Mouse (Mus musculus) right cerebral cortex, postnatal 10 days (tissue): ENCODE data around the gene Gria3.
A peak's percentile ranks its signal among the peaks of the same experiment; 100 is the strongest.

Source experiments
- DNase-seq, 2 experiments: peaks; one replicate each; pipeline ENCODE4 v3.0.0; 2021; ENCODE audit warnings: low spot score in 2 of 2

The Gria3 gene

DNA sequence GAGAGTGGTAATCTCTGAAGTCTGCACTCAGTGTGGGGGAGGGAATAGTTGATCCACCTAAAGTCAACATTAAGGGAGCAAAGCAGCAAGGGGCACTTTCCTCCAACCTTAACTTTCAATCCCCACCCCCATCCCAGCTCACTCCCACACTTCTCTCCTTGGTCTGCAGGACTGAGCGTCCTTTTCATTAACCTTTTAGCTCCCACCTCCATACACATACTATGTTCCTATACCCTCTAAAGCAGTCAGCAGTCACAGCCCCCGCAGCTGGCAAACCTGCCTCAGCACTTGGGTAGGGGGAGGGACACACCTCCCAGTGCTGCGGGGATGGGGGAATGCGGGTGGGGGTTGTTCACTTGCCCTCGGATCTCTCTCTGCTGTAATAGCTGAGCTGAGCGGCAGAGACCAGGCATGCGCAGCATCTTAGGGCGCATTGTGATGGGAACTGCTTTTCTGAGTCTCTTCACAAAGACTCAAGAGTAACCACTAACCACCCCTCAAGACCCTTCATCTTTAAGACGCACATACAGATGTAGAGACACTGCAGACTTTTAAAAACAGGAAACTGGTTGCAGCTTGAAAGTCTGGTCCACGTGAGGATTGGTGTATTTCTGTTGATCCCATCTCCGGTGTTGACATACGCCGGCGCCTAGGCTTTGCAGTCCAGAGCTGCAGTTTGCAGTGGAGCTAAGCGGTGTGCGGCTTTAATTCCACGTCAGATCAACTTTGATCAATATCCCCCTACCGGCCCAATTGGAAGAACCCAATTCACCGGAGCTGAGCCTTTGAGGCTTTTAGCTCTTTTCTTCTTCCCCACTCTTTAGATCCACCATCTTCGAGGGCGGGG is at the start of gene Gria3:
Gene Gria3 (plus strand): TSS at position 797 of the 847 bp plus-strand sequence.
- peak; percentile 38 to 45 for DNase-seq

DNA sequence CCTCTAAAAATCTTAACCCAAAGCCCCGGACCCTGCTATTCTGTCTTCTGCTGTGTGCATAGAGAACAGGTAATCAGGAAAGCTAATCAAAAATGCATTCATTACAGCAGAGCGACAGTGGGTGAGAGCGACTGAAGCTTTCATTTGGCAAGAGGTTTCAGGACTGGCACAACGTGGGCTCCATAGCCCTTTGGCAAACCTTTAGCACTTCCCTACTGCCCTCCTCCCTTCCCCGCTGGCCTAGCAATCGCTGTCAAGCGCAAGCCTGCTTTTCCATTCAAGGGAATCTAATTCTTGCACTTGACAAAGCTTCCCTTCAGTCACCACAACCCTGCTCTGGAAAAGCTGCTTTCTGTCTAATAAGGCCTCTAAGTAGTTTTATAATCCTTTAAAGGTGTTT is 13.6 kb upstream of the Gria3 start:
- no peak for DNase-seq

DNA sequence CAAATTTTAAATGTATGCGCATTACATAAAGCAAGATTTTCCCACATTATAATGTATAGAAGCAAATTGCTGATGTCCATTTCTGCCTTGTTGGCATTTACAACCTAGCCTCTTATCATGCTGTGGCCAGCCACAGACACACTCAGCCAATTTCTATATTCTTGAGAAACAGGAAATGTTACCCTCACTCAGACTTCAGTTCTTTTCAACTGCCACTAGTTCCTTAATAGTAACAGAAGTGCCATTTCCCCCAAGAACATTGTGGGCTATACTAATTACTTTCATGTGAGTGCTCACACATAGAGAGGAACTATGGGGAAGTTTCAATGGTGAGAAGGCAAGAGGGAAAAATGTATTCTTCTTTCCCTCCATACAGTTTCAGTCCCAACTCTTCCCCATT is 11.6 kb upstream of the Gria3 start:
- no peak for DNase-seq

DNA sequence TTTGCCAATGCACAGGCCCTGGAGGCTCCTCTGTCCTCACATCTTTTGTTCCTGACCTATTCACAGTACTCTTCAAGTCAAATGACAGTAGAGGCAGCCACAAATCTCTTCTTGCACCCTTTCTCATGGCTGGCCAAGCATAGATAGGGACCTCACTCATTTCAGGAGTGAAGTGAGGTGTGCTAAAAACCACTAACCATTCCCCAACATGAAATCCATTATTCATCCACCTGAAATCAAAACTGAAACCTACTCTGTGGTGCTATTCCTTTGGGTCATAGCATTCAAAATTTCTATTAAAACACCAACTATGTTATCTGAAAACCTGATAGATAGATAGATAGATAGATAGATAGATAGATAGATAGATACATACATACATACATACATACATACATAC is 2.2 kb upstream of the Gria3 start:
- DNase-seq = no peak

DNA sequence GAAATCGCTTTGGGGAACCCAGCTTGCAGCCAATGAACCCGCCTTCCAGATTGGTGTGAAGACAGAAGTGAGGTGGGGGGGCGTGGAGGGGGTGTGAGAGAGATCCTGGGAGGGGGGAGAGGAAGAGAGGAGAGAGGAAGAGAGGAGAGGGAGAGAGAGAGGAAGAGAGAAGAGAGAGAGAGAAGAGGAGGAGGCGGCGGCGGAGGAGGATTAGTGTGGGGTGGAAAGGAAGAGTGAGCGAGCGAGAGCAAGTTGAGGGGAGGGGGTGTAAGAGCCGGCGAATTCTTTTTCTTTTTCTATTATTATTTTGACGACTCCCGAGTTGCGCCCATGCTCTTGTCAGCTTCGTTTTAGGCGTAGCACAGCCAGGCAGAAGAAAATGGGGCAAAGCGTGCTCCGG is 532 bp downstream of the Gria3 start:
- peak; percentile 47 to 48 for DNase-seq

DNA sequence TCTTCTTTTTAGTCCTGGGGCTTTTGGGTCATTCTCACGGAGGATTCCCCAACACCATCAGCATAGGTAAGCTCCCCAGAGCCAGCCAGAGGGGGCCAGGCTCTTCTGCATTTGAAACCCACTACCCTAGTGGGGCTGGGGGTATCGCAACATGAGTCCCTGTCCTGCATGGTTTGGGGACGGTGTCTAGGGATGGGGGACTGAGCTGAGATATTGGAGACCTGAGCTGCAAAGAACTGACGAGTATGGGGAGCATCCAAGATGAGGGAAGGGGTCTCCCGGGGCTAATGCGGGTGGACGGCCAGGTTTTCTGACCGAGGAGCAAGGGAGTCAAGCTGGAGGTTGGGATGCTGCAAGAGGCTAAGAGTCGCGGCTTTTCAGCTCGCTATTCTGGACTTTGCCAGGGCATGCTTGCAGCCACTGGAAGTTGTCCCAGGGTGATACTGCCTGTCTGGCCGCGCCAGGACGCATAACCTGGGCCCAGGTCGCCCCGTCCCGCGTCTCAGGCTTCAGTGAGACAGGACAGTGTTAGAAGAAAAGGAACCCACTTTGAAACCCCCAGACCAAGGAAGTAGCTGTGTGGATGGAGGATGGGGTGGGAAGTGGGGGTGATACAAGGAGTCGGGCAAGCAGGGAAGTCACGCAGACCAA is 1.1 kb downstream of the Gria3 start:
- peak in 1 of 2 experiments; percentile 30 for DNase-seq

DNA sequence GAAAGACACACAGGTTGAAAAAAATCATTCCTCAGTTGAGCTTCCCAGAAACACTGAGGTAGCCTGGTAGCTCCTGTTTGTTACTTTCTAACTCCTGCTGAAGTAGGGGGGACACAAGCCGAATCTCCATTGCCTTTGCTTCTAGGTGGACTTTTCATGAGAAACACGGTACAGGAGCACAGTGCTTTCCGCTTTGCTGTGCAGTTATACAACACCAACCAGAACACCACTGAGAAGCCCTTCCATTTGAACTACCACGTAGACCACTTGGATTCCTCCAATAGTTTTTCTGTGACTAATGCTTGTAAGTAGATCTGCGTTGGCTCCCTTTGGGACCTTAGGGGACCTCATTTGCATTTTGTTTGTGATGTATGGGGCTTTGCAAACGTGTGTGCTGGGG is 2.0 kb downstream of the Gria3 start:
- DNase-seq = no peak

DNA sequence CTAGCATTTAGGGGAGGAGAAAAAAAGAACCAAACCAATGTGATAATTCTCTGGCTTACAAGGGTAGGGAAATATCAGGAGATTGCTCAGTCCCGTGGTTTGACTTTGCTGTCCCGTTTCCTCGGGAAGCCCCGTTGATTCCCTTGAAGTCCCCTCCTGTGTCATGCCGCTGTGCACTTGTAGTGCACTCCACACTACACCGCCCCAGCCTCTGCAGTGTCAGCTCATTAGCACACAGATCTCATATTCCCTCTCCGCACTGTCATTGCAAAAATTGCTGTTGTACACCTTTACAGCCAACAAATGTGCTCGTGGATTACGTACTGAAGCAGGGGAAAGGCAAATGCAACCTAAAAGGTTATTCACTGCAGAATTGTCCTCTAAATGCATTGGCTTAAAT is 5.6 kb downstream of the Gria3 start:
- DNase-seq = no peak

DNA sequence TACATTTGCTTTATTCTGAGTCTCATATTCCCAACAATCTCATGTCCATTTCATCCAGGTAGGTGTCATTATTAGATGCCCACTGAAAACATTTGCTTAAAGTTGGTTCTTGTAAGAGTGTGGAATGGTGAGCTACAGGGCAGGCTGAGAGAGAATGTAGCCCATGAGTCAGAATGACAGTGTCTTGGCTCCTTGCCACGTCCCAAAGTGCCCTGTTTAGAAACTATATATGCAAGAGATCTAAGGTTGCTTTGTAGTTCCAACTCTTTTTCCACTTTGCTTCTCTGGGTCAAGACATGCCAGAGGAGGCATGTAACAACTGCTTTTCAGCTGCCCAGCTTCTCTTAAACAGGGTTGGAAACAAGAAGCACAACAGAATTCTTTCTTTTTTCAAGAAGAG is 9.1 kb downstream of the Gria3 start:
- DNase-seq = no peak

DNA sequence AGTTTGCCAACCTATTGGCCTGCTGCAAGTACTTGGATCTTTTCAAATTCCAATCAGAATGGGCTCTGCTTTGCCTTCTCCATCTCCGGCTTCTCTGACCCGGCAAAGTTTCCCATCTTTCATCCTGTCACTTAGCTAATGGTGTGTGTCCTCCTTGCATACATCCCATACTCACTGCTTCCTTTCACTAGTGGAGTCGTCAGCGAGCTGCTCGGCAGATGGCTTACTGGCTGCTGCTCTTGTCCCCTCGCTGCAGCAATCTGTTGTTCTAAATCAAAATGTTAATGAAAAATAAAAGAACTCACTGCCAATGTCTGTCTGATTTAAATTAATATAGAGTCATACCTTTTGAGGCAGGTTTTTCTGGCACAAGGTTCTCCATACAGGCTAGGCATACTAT is 25.0 kb downstream of the Gria3 start:
- DNase-seq = peak in 1 of 2 experiments; percentile 29

DNA sequence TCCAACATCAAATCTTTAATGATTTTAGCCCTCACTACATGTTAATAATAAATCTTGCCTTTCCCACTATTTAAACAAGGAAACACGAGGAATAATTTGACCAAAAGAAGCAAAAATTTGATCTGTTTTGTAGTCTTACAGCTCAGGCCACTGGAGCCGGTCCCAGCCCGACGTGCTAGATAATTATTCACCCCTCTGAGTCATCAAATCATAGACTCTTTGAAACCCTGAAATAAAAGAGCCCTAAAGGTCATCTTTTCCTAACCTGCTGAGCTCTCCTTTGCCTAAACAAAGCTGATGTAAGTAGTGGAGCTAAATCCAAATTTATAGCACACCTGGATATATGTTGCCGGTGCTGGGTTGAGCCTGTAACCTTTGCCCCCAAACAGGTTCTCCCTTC is 27.4 kb downstream of the Gria3 start:
- no peak for DNase-seq

DNA sequence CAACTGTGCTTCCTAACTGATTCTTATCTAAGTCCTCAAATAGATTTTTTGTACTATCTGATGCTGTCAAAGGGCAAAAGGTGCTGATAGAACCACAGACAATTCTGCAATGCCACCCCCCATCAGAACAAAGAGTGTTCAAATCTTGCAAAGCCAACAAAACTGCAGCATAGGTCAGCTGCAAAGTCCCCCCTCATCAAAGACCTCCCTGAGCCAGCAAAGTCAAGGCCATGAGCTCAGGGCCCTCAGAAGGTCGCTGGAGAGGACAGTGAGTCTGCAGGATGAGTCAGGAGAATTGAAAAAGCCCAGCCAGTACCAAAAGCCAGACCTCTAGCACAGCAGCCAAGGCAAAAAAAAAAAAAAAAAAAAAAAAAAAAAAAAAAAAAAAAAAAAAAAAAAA is 34.9 kb downstream of the Gria3 start:
- no peak for DNase-seq

DNA sequence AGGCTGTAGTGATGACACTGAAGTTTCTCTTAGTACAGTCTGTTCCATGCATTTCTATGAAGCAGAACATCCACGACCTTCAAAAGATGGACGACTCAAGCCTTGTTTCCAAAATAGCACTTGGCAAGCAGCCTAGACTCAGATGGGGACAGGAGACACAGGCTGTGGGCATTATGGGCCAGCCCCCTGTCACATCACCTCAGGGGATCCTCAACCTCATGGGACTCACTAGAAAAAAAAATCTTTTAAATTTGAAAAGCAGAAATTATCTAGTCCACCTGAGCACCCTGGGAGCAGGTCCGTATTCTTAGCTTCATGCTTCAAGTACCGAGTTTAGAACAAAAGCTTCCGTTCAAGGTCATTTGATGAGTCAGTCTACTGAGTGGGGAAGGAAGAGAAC is 38.2 kb downstream of the Gria3 start:
- no peak for DNase-seq

DNA sequence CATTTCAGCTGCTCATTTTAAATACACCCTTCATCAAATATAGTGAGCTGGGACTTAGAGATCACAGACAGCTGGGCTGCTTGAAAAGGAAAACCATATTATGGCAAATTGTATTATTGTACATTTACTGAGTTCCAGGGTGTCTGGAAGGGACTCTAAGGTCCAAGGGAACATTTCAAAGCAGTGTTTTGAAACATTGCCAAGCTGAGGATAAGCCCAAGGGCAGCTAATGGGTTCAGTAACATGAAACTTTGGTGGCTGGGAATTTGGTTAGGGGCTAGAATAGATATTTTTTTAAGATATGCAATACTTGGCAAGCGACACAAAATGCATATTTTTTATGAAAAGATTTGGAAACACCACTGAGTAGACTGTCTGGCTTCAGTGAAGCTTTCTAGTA is 48.2 kb downstream of the Gria3 start:
- DNase-seq = no peak

DNA sequence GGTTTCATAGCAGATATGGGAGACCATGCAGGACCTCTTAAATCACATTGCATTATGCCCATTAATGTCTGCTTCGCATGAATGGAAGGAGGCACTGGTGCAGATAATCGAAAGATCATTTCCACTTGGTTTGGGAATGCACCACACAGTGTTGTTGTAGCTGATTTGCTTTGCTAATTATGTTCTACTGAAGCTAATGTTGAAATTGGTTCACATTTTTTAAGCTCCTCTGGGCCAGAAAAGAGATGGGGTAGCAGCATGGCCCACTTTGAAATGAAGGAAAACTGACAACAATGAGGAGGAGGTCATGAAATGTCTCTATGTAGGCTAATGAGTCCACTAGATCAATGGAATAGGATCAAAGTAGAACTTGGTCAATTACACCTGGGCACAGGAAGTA is 76.8 kb downstream of the Gria3 start:
- DNase-seq = no peak

DNA sequence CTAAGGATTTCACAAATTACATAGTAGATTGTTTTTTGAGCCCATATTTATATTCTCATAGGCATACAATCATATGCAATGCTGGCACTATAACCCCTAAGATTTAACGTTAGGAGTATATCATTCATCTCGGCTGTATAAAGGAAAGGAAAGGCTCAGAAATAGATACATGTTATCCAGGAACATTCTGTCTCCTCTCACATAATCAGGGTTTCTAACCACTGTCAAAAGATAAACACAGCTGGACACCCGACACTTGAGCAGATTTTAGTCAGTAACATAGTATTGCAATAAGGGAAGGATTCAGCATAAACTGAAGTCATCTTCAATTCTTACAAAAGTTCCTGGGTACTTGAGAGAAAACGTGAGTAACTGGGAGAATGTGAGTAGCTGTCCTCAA is 95.9 kb downstream of the Gria3 start:
- DNase-seq = no peak

DNA sequence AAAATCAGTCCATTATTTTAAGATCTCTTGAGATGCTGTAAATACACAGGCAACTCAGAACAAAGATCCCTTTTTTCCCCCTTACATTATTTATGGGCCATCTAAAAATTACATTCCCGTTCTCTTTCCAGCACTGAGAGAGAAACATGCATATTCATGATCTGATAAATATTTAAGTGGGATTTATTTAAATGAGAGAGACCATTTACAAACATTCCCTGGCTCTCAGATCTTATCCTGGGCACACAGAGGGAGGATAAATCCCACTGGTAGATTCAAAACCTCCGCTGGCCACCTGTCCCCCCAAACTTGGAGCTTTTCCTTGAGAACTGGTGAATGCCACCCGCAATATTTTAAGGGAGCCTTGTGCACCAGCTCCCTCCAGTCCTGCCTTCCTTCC is 104.7 kb downstream of the Gria3 start:
- DNase-seq = peak in 1 of 2 experiments; percentile 27

DNA sequence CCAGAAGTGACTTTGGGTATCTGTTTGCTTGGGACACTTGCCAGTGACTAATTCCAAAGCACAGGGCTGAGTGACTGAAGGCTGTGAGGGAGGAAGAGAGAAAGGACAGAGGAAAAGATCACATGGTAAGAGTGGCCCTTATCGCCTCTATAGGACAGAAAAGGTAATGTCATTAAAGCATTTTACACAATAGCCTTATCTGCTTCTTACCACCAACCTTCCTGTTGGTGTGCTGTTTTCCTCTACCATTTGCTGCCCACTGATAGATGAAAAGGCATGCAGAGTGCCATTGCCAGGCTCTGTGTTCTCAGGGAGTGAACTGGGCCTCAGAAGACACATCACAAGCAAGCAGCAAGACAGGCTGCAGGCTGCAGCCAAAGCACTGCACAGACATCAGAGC is 107.3 kb downstream of the Gria3 start:
- no peak for DNase-seq

DNA sequence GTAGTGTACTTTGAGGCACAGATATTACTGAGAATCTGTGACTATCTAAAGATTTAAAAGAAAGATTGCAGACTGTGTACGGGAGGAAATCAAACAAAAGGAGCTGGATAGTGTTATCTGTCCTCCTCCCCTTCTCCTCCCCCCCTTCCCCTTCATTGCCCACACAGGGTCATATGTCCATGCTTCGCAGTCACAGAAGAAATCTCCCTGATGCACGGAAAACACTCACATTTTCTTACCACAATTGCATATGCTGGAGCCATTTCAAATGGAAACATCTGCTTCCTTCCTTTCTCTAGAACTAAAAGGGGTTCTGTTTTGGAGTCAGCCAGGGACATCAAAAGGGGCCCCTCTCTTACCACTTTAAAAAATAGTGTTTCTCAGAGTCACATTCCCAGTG is 114.3 kb downstream of the Gria3 start:
- DNase-seq = no peak

DNA sequence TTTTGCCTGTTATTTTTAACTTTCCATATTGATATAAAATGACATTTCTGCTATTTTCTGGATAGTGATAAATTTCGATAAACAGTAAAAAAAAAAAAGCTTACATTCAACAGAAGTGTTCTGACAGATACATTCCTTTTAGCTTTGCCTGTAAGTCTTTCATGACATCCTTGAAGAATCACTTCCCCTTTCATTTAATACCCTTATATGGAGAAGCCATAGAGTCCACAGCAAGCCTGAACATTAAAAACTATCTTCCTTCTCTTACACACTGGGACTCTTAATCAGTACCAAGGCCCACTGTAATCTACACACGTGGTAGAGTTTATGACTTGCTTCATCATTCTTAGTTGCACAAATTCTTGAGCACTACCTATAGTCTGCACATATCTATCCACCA is 131.9 kb downstream of the Gria3 start:
- no peak for DNase-seq

DNA sequence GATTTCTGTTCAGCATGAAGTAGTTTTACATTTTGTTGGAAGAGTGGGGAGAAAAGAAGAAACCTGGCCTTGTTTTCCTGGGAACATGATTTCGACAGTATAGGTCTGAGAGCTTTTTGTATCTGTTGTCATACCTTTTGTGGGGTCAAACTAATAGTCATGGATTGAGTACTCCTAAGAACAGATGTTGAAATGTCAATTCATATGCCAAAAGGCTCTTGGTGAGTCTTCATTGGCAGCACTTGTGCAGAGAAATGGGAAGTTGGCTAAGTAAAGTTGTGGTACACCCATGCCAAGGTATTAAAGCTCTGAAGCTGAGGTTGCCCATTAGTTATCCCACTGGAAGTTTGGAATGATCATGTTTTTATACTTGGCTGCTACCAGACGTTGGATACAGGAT is 135.2 kb downstream of the Gria3 start:
- DNase-seq = no peak

DNA sequence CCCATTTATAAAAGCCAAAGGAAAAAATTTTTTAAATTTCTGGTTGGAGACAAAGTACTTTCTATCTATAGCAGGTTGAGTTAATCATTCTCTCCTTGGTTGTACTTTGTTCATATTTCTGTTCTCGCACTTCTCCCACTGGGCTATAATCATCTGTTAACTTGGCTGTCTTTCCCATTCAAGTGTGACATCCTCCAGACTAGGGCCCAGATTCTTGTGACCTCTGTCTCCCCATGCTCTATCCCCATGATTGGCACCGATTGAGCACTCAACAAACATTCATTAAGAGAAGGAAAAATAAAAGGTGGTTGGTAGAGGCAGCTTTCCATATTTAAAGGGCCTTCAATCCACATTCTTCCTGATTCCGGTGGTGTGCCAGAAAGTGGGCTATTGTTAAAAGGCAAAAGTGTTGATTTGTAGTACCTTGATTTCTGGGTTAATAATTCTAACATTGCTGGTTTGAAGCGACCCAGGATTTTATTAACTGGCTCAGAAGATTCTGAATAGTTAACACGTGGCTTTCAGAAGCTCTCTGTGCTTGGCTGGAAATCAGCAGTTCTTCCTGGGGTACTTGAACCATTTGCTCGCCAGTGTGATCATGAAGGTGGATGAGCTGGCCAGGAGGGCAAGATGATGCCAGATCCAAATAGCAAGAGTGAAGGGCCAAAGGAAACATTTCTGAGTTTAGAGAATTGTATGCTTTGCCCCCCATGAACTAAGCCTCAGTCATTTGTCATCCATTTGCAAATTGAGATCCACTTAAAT is 161.8 kb downstream of the Gria3 start:
- DNase-seq = no peak

DNA sequence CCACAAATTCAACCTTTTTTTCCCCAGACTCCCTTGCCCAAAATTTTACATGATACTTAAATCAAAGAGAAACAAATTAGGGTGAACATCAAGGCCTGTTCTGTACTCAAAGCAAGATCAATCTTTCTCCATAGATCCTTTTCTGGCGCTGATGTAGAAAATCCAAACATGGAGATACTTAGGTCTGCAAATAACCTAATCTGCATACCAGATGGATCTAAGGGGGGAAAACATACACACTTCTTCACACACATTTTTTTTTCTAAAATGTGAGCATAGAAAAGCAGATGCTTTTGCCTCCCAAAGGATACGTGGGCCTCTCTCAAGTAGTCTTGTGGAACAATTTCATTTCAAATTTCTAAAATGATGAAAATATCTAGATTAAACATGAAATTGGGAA is 164.2 kb downstream of the Gria3 start:
- DNase-seq = no peak
